Mouse (Mus musculus): Measurements from ENCODE around the gene Tac1.
"Not testable (repeated sequence)": the region's sequence is repeated elsewhere in the genome, so short reads cannot be mapped to it uniquely, and the experiment has no call there.

DNA sequence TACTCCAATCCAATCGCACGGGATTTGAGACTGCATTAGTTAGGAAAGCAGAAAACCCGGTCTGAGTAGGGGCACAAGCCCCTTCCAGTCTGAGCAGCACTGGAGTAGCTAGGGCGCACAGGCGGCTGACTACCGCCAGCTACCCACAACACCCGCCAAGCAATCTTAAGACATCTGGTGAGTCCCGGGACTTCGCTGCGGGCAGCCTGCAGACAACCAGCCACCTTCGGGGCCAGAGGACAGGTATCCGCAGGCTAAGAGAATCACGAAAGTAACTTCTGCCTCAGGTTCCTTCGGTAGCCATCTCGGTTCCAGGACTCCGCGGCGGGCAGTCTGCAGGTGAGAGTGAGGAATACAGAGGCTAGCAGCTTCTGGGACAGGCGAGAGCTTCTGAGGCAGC lies 59.0 kb downstream of the Tac1 start:
- TF ChIP-seq EP300, CTCF (IDR thresholded peaks at IDR 0.05; ENCODE audit: low read depth): not testable (repeated sequence)

Data from liver, postnatal 0 days (tissue).